Mouse (Mus musculus): Measurements from ENCODE around the gene Olfr591.
"Not testable (repeated sequence)": the region's sequence is repeated elsewhere in the genome, so short reads cannot be mapped to it uniquely, and the experiment has no call there.

Olfr591 gene

GRCm38 (mm10) chr7:103178240-103178639 is at the start of gene Olfr591:
TSS of gene Olfr591 (minus strand) at chr7:103178340.
- no peak for DNase-seq

- no peak for DNase-seq
Measured at GRCm38 (mm10) chr7:103216696-103217095, 38.6 kb upstream of the Olfr591 start, which contains the start of gene Olfr594. TSS of gene Olfr594 (plus strand) at chr7:103216996.

- not testable (repeated sequence) for DNase-seq
Measured at GRCm38 (mm10) chr7:103212050-103212449, 33.9 kb upstream of the Olfr591 start.

GRCm38 (mm10) chr7:103211562-103211961 is 33.4 kb upstream of the Olfr591 start, which contains the start of gene Olfr593:
TSS of gene Olfr593 (plus strand) at chr7:103211862.
- DNase-seq: no peak

GRCm38 (mm10) chr7:103184503-103184902 is 6.4 kb upstream of the Olfr591 start, which contains the start of gene Olfr592:
TSS of gene Olfr592 (plus strand) at chr7:103184803.
- DNase-seq: not testable (repeated sequence)

GRCm38 (mm10) chr7:103169697-103170096 is 8.4 kb downstream of the Olfr591 start:
- DNase-seq: no peak

GRCm38 (mm10) chr7:103156256-103156655 is 21.9 kb downstream of the Olfr591 start, which contains the start of gene Olfr589:
TSS of gene Olfr589 (minus strand) at chr7:103156356.
- DNase-seq: no peak

GRCm38 (mm10) chr7:103140579-103140978 is 37.6 kb downstream of the Olfr591 start, which contains the start of gene Olfr588-ps1:
TSS of gene Olfr588-ps1 (plus strand) at chr7:103140879.
- DNase-seq: no peak

GRCm38 (mm10) chr7:103125538-103125937 is 52.6 kb downstream of the Olfr591 start, which contains the start of gene Olfr586:
TSS of gene Olfr586 (minus strand) at chr7:103125638.
- DNase-seq: no peak

- DNase-seq: no peak
Measured at GRCm38 (mm10) chr7:103119406-103119805, 58.7 kb downstream of the Olfr591 start.

All from lung, adult 18-20 months (tissue).